Mouse (Mus musculus): ENCODE data around the gene Il27ra. TPM values are rescaled to one million over a fixed set of nuclear protein-coding genes. Genes with fewer than 3 reads are reported as not detected.

Gene Il27ra
- polyA plus RNA-seq, 1 experiment from 2014 or later, result 0.98 TPM

GRCm38 (mm10) chr8:83981533-83981932 is 60.9 kb downstream of the Il27ra start:
- Histone ChIP-seq H3K36me3 (peaks cover 79% of the 10 kb centered on the region), H3K9me3 (no peaks in the 10 kb centered on the region), H3K27me3 (no peaks in the 10 kb centered on the region), H3K27ac (no peak overlapping the region), H3K4me3 (no peak overlapping the region), H3K4me2 (replicated peaks) (no peak overlapping the region), H3K4me1 (peaks cover 20% of the 10 kb centered on the region), H3K9ac (no peak overlapping the region)
- WGBS, result 94% methylated on average over 7 of the region's 7 CpGs
- ATAC-seq (ENCODE audit: low FRiP score, low read depth), result no peak

- Histone ChIP-seq H3K9ac (no peak overlapping the region), H3K36me3 (peaks cover 72% of the 10 kb centered on the region), H3K27ac (no peak overlapping the region), H3K9me3 (no peaks in the 10 kb centered on the region), H3K4me1 (peaks cover 23% of the 10 kb centered on the region), H3K27me3 (no peaks in the 10 kb centered on the region), H3K4me3 (no peak overlapping the region), H3K4me2 (replicated peaks) (no peak overlapping the region)
- WGBS, result 81% methylated on average over 8 of the region's 8 CpGs
- no peak for ATAC-seq (ENCODE audit: low FRiP score, low read depth)
Measured at GRCm38 (mm10) chr8:83980845-83981244, 61.5 kb downstream of the Il27ra start.

MicroRNA genes within 50 kb of the gene (microRNA counts, 519-probe panel; counts per million panel counts)
- microRNA mmu-miR-1199, result not detected
- 2,734 counts per million, percentile 43 among the panel's probes with 10 or more counts for microRNA mmu-miR-709

Small RNAs within 50 kb of the gene (microRNA-seq; reads per million reads assigned to microRNA genes)
- not detected for gene Mir1199
- gene Mir709, result not detected
- 3.0 reads per million, percentile 12 among the genes with 10 or more reads in this experiment for gene Mir8111

Other genes with a start within 250 kb of the Il27ra start
- gene Adgrl1, start 142.5 kb downstream of the Il27ra start, polyA plus RNA-seq (2015; fragmentation: Nextera tagmentation; extraction: Ambion mirVana), result 28.1 and 29.3 TPM in 2 replicates
- 0.40 and 0.43 TPM in 2 replicates for gene Gm10644, start 87.4 kb downstream of the Il27ra start, polyA plus RNA-seq (2015; fragmentation: Nextera tagmentation; extraction: Ambion mirVana)
- 51.4 and 52.9 TPM in 2 replicates for gene Asf1b, start 87.1 kb downstream of the Il27ra start, polyA plus RNA-seq (2015; fragmentation: Nextera tagmentation; extraction: Ambion mirVana)
- 169 and 174 TPM in 2 replicates for gene Prkaca, start 69.6 kb downstream of the Il27ra start, polyA plus RNA-seq (2015; fragmentation: Nextera tagmentation; extraction: Ambion mirVana)
- gene Samd1, start 44.9 kb downstream of the Il27ra start, polyA plus RNA-seq (2015; fragmentation: Nextera tagmentation; extraction: Ambion mirVana), result 12.3 and 12.4 TPM in 2 replicates
- gene 1700067K01Rik, start 41.1 kb downstream of the Il27ra start, polyA plus RNA-seq (2015; fragmentation: Nextera tagmentation; extraction: Ambion mirVana), result 1.3 and 1.4 TPM in 2 replicates
- 0.22 and 0.31 TPM in 2 replicates for gene 2210011C24Rik, start 30.4 kb downstream of the Il27ra start, polyA plus RNA-seq (2015; fragmentation: Nextera tagmentation; extraction: Ambion mirVana)
- gene Palm3, start 21.1 kb downstream of the Il27ra start, polyA plus RNA-seq (2015; fragmentation: Nextera tagmentation; extraction: Ambion mirVana), result 6.6 and 7.6 TPM in 2 replicates
- not detected in 2 replicates for gene Rln3, start 2.4 kb upstream of the Il27ra start, polyA plus RNA-seq (2015; fragmentation: Nextera tagmentation; extraction: Ambion mirVana)
- gene Gm10643, start 22.5 kb upstream of the Il27ra start, polyA plus RNA-seq (2015; fragmentation: Nextera tagmentation; extraction: Ambion mirVana), result 1.5 and 1.6 TPM in 2 replicates
- 9.5 and 10.1 TPM in 2 replicates for gene Rfx1, start 24.2 kb upstream of the Il27ra start, polyA plus RNA-seq (2015; fragmentation: Nextera tagmentation; extraction: Ambion mirVana)
- 12.4 and 13.3 TPM in 2 replicates for gene Dcaf15, start 62.2 kb upstream of the Il27ra start, polyA plus RNA-seq (2015; fragmentation: Nextera tagmentation; extraction: Ambion mirVana)
- gene Podnl1, start 83.4 kb upstream of the Il27ra start, polyA plus RNA-seq (2015; fragmentation: Nextera tagmentation; extraction: Ambion mirVana), result 1.9 and 2.2 TPM in 2 replicates
- gene Cc2d1a, start 105.3 kb upstream of the Il27ra start, polyA plus RNA-seq (2015; fragmentation: Nextera tagmentation; extraction: Ambion mirVana), result 27.6 and 29.3 TPM in 2 replicates
- 1.6 and 2.0 TPM in 2 replicates for gene 4930432K21Rik, start 105.4 kb upstream of the Il27ra start, polyA plus RNA-seq (2015; fragmentation: Nextera tagmentation; extraction: Ambion mirVana)
- gene Nanos3, start 142.6 kb upstream of the Il27ra start, polyA plus RNA-seq (2015; fragmentation: Nextera tagmentation; extraction: Ambion mirVana), result 5.7 TPM in 2 replicates
- 23.5 and 23.9 TPM in 2 replicates for gene Zswim4, start 194.5 kb upstream of the Il27ra start, polyA plus RNA-seq (2015; fragmentation: Nextera tagmentation; extraction: Ambion mirVana)
- gene D8Ertd738e, start 207.1 kb upstream of the Il27ra start, polyA plus RNA-seq (2015; fragmentation: Nextera tagmentation; extraction: Ambion mirVana), result 325 and 338 TPM in 2 replicates
- gene Mri1, start 214.7 kb upstream of the Il27ra start, polyA plus RNA-seq (2015; fragmentation: Nextera tagmentation; extraction: Ambion mirVana), result 70.9 and 73.9 TPM in 2 replicates
- gene Ccdc130, start 227.8 kb upstream of the Il27ra start, polyA plus RNA-seq (2015; fragmentation: Nextera tagmentation; extraction: Ambion mirVana), result 18.0 and 21.0 TPM in 2 replicates